Mouse (Mus musculus) intestine, embryonic 14.5 days (tissue): ENCODE measurements around the gene Srpk2. TPM values are rescaled to one million over a fixed set of nuclear protein-coding genes. Genes with fewer than 3 reads are reported as not detected.
A peak's percentile ranks its signal among the peaks of the same experiment; 100 is the strongest.

Experiments
- ATAC-seq: fragments of 200-750 bp; cut with Nextera tagmentation; replicated peaks from 2 replicates; pipeline ENCODE4 v1.8.0; 2017; ENCODE audit warnings: low read depth, moderate number of reproducible peaks, moderate TSS enrichment, moderate library complexity; ENCODE audit not compliant: low FRiP score, low TSS enrichment
- DNase-seq: peaks from one replicate; pipeline ENCODE4 v3.0.0-alpha.2; 2018; ENCODE audit warnings: low spot score
- H3K27ac ChIP-seq: fragments of 300-500 bp; sonication (generic); 2 replicates; pipeline ENCODE4 v1.5.1; 2014; ENCODE audit warnings: low read depth, mild to moderate bottlenecking, control low read depth
- H3K27me3 ChIP-seq: fragments of 300-500 bp; sonication (generic); replicated peaks from 2 replicates; pipeline ENCODE4 v1.6.1; 2014; ENCODE audit warnings: low read length, control low read depth; ENCODE audit not compliant: control insufficient read depth, insufficient read depth
- H3K36me3 ChIP-seq: fragments of 300-500 bp; sonication (generic); 2 replicates; pipeline ENCODE4 v1.6.1; 2014; ENCODE audit warnings: low read length, control low read depth; ENCODE audit not compliant: control insufficient read depth, insufficient read depth
- H3K4me1 ChIP-seq: fragments of 300-500 bp; sonication (generic); replicated peaks from 2 replicates; pipeline ENCODE4 v1.6.1; 2014; ENCODE audit warnings: low read length, control low read depth, mixed read lengths; ENCODE audit not compliant: control insufficient read depth, insufficient read depth
- H3K4me2 ChIP-seq: fragments of 300-500 bp; sonication (generic); 2 replicates; pipeline ENCODE4 v1.6.1; 2014; ENCODE audit warnings: low read length
- H3K4me3 ChIP-seq: fragments of 300-500 bp; sonication (generic); 2 replicates; pipeline ENCODE4 v1.5.1; 2014; ENCODE audit warnings: low read depth, low read length, control low read depth, mixed read lengths
- H3K9ac ChIP-seq: fragments of 300-500 bp; sonication (generic); 2 replicates; pipeline ENCODE4 v1.6.1; 2014; ENCODE audit warnings: mild to moderate bottlenecking, low read length
- H3K9me3 ChIP-seq: fragments of 300-500 bp; sonication (generic); 2 replicates; pipeline ENCODE4 v1.6.1; 2016; ENCODE audit warnings: low read length, control low read depth; ENCODE audit not compliant: control insufficient read depth
- WGBS: fragments of 180-500 bp; shearing (Covaris S2); extraction: QIAGEN DNeasy Blood & Tissue Kit; methylation state at CpG from one replicate; pipeline ENCODE4 v1.1.7; 2014; 5-methylcytosine and 5-hydroxymethylcytosine counted together
- polyA plus RNA-seq: library from polyadenylated mRNA; unstranded; fragments of >200 nt; fragmentation: Nextera tagmentation; extraction: Ambion mirVana; gene quantifications from 2 replicates; pipeline ENCODE4 v1.2.1, GENCODE M21; 2014

Srpk2 gene
- polyA plus RNA-seq, 1 experiment from 2014 or later = 47.1 TPM

GRCm38 (mm10) chr5:23508630-23509029 is 175.8 kb downstream of the Srpk2 start:
- no peak overlapping the region for H3K4me3 ChIP-seq
- DNase-seq (no peak), ATAC-seq (no peak)
- WGBS = 94% methylated on average over 6 of the region's 6 CpGs
- H3K27me3 ChIP-seq = no peaks in the 10 kb centered on the region
- H3K36me3 ChIP-seq = peaks cover 64% of the 10 kb centered on the region
- no peak overlapping the region for H3K27ac ChIP-seq
- H3K4me1 ChIP-seq = no peaks in the 10 kb centered on the region
- H3K9me3 ChIP-seq = no peaks in the 10 kb centered on the region
- no peak overlapping the region for H3K9ac ChIP-seq
- no peak overlapping the region for H3K4me2 ChIP-seq

GRCm38 (mm10) chr5:23507210-23507609 is 177.2 kb downstream of the Srpk2 start:
- H3K4me1 ChIP-seq = no peaks in the 10 kb centered on the region
- no peaks in the 10 kb centered on the region for H3K9me3 ChIP-seq
- H3K4me2 ChIP-seq = no peak overlapping the region
- 74% methylated on average over 4 of the region's 4 CpGs for WGBS
- ATAC-seq = no peak
- no peak overlapping the region for H3K27ac ChIP-seq
- no peak overlapping the region for H3K4me3 ChIP-seq
- no peaks in the 10 kb centered on the region for H3K27me3 ChIP-seq
- no peak for DNase-seq
- H3K36me3 ChIP-seq = peaks cover 63% of the 10 kb centered on the region
- H3K9ac ChIP-seq = no peak overlapping the region

- no peak for DNase-seq
- Histone ChIP-seq H3K9ac (no peak overlapping the region), H3K4me1 (no peaks in the 10 kb centered on the region), H3K4me2 (no peak overlapping the region), H3K4me3 (no peak overlapping the region), H3K27ac (no peak overlapping the region), H3K36me3 (peaks cover 68% of the 10 kb centered on the region), H3K9me3 (no peaks in the 10 kb centered on the region), H3K27me3 (no peaks in the 10 kb centered on the region)
- WGBS = 81% methylated on average over 3 of the region's 3 CpGs
- no peak for ATAC-seq
Observed at GRCm38 (mm10) chr5:23505578-23505977, 178.8 kb downstream of the Srpk2 start.

GRCm38 (mm10) chr5:23502317-23502937 is 182.0 kb downstream of the Srpk2 start:
- Histone ChIP-seq H3K27ac (no peak overlapping the region), H3K4me2 (no peak overlapping the region), H3K9ac (no peak overlapping the region), H3K36me3 (peaks cover 80% of the 10 kb centered on the region), H3K4me3 (no peak overlapping the region), H3K9me3 (no peaks in the 10 kb centered on the region), H3K4me1 (no peaks in the 10 kb centered on the region), H3K27me3 (no peaks in the 10 kb centered on the region)
- no peak; the same call in 1 of the 2 replicates for ATAC-seq
- DNase-seq = no peak
- WGBS = 79% methylated on average over 13 of the region's 13 CpGs

- Histone ChIP-seq H3K36me3 (peaks cover 86% of the 10 kb centered on the region), H3K4me2 (no peak overlapping the region), H3K9ac (no peak overlapping the region), H3K9me3 (no peaks in the 10 kb centered on the region), H3K27ac (no peak overlapping the region), H3K27me3 (no peaks in the 10 kb centered on the region), H3K4me3 (no peak overlapping the region), H3K4me1 (no peaks in the 10 kb centered on the region)
- 72% methylated on average over 13 of the region's 13 CpGs for WGBS
- DNase-seq (peak; percentile 47), ATAC-seq (0 out of 2 replicates have a peak, but pooled peaks have one; percentile 17)
Observed at GRCm38 (mm10) chr5:23501582-23502316, 182.7 kb downstream of the Srpk2 start.

GRCm38 (mm10) chr5:23500715-23501114 is 183.7 kb downstream of the Srpk2 start:
- 92% methylated on average over 6 of the region's 6 CpGs for WGBS
- peaks cover 92% of the 10 kb centered on the region for H3K36me3 ChIP-seq
- no peak for ATAC-seq

DNA sequence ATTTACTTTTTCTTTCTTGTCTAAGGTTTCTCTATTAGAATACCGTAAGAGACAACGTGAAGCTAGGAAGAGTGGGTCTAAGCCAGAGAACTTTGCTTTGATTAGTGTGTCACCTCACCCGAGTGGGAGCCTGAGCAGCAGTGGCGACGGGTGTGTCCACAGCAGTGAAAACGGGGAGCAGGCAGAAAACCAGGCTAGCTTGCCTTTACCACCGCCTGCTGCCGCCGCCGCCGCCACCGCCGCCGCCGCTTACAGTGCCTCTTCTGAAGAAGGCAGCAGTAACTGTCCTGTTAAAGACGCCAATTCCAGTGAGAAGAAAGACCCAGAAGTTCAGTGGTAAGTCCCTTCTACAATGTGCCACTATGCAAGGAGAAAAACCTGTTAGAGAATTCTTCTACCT is 185.2 kb downstream of the Srpk2 start:
- no peaks in the 10 kb centered on the region for H3K4me1 ChIP-seq
- H3K27ac ChIP-seq = no peak overlapping the region
- H3K4me3 ChIP-seq = no peak overlapping the region
- 95% methylated on average over 16 of the region's 16 CpGs for WGBS
- H3K36me3 ChIP-seq = peaks cover 89% of the 10 kb centered on the region
- H3K27me3 ChIP-seq = no peaks in the 10 kb centered on the region
- H3K9ac ChIP-seq = no peak overlapping the region
- ATAC-seq = no peak
- no peaks in the 10 kb centered on the region for H3K9me3 ChIP-seq
- no peak overlapping the region for H3K4me2 ChIP-seq
- peak; percentile 48 for DNase-seq

More at GRCm38 (mm10) chr5:23500715-23501114, 183.7 kb downstream of the Srpk2 start:
- no peaks in the 10 kb centered on the region for H3K4me1 ChIP-seq
- H3K27ac ChIP-seq = no peak overlapping the region
- H3K27me3 ChIP-seq = no peaks in the 10 kb centered on the region
- no peak overlapping the region for H3K9ac ChIP-seq
- no peak overlapping the region for H3K4me3 ChIP-seq
- no peaks in the 10 kb centered on the region for H3K9me3 ChIP-seq
- no peak for DNase-seq
- H3K4me2 ChIP-seq = no peak overlapping the region

GRCm38 (mm10) chr5:23497920-23498319 is 186.5 kb downstream of the Srpk2 start:
- Histone ChIP-seq H3K4me2 (no peak overlapping the region), H3K4me3 (no peak overlapping the region), H3K36me3 (peaks cover 92% of the 10 kb centered on the region), H3K27me3 (no peaks in the 10 kb centered on the region), H3K9me3 (no peaks in the 10 kb centered on the region), H3K4me1 (no peaks in the 10 kb centered on the region), H3K27ac (no peak overlapping the region), H3K9ac (no peak overlapping the region)
- ATAC-seq (no peak), DNase-seq (no peak)
- 85% methylated on average over 10 of the region's 10 CpGs for WGBS

DNA sequence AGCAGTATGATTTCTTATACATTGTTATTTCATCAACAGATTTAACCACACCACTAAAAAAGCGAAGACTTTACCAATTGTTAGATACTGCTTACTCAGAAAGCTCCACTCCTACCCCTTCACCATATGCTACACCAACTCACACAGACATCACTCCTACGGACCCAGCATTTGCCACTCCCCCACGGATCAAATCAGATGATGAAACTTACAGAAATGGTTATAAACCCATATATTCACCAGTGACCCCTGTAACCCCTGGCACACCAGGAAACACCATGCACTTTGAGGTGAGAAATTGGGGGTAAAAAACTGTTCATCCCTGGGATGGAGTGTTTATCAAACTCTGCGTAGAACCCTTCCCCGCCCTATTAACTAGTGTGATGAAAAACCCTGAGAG is 187.5 kb downstream of the Srpk2 start:
- Histone ChIP-seq H3K9me3 (no peaks in the 10 kb centered on the region), H3K27ac (no peak overlapping the region), H3K4me3 (no peak overlapping the region), H3K27me3 (no peaks in the 10 kb centered on the region), H3K9ac (no peak overlapping the region), H3K4me2 (no peak overlapping the region), H3K4me1 (no peaks in the 10 kb centered on the region), H3K36me3 (peaks cover 92% of the 10 kb centered on the region)
- 90% methylated on average over 5 of the region's 5 CpGs for WGBS
- no peak for ATAC-seq
- no peak for DNase-seq
